Mouse (Mus musculus) left cerebral cortex, adult 2 months (tissue): ENCODE measurements around the gene Btg2. TPM values are rescaled to one million over a fixed set of nuclear protein-coding genes. Genes with fewer than 3 reads are reported as not detected.

ENCODE experiments used
- DNase-seq, 2 experiments: peaks; one replicate each; pipeline ENCODE4 v3.0.0; 2021 to 2022; ENCODE audit warnings: low spot score in 2 of 2, mixed read lengths in 1 of 2; ENCODE audit errors: extremely low spot score in 1 of 2
- H3K27ac ChIP-seq: fragments of 200-600 bp; 2 replicates; pipeline ENCODE4 v1.8.1; 2022
- H3K4me3 ChIP-seq: fragments of 200-600 bp; 2 replicates; pipeline ENCODE4 v1.8.1; 2022
- CTCF ChIP-seq: fragments of 200-600 bp; IDR thresholded peaks from 2 replicates; pipeline ENCODE4 v1.8.1; 2022; ENCODE audit warnings: antibody characterized with exemption, mild to moderate bottlenecking, moderate library complexity
- intact Hi-C: fragments of 180-260 bp; cut with DNase I; formaldehyde crosslinking; loops from one replicate; pipeline ENCODE4 v1.15.1; 2025
- total RNA-seq, 2 experiments: library from RNA; stranded (reverse); gene quantifications; 2 replicates each; pipeline ENCODE4 v1.2.3; 2021

The Btg2 gene
- total RNA-seq, 2 experiments from 2014 or later = 26.2 to 28.3 TPM

GRCm38 (mm10) chr1:134073658-134074057 is 5.3 kb downstream of the Btg2 start:
- intact Hi-C loops = no loop called here
- no peak for DNase-seq
- Histone ChIP-seq H3K4me3 (no peak overlapping the region), H3K27ac (no peak overlapping the region)
- no peak for TF ChIP-seq CTCF

DNA sequence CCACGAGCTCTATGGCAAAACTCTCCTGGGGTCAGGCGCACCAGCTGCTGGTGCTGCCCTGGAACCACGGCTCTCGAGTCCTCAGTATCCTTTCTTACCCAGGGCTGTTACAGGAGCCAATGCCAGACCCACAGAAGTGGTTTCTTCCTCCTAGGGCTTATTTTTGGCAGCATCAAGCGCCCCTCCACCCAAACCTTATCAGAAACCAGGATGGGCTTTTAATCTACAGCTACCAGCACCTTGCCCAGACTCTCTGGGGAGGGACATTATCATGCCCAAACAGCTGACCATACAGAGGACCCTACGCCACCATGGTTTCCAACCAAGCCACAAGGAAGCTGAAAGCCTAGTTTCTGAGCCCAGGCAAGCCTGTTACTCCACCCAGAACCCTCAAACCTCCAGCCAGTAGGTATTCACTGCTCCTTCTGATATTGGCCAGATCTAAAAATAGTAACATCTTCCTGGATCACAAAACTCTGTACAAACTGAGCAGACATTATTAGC is 5.8 kb downstream of the Btg2 start:
- H3K27ac ChIP-seq = no peak overlapping the region
- H3K4me3 ChIP-seq = no peak overlapping the region
- no peak for TF ChIP-seq CTCF
- no peak for DNase-seq
- intact Hi-C loops = no loop called here

- Histone ChIP-seq H3K4me3 (no peak overlapping the region), H3K27ac (no peak overlapping the region)
- DNase-seq = no peak
- intact Hi-C loops = no loop called here
- no peak for TF ChIP-seq CTCF
Measured at GRCm38 (mm10) chr1:134071411-134072018, 7.4 kb downstream of the Btg2 start.

DNA sequence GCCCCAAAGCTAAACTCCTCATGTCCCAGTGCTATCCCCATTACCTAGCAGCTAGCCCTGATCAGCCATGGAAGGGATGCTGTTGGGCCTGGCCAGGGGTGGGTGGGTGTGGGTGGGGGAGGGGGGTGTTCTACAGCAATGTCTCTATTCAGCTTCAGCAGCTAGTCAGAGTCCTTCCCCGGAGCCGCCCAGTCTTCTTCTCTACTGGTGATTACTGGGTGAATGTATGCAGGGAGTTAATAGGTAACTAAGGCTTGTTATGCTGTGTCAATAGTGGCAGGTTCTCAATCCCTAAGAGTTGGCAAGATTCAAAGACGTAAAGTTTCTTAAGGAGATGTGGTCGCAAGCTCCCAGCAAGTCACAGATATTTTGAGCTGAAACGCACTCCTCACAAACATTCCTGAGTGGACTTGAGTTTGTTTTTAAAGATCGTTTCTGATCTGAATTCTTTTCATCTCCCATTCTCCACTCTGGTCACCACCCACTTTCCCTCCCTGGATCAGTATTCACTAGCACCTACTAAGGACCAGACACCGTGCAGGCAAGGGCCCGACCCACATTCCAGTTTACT is 8.7 kb downstream of the Btg2 start:
- intact Hi-C loops = no loop called here
- no peak overlapping the region for H3K27ac ChIP-seq
- H3K4me3 ChIP-seq = no peak overlapping the region
- no peak for TF ChIP-seq CTCF
- no peak for DNase-seq

- intact Hi-C loops = no loop called here
- no peak overlapping the region for H3K4me3 ChIP-seq
- DNase-seq = no peak
- no peak for TF ChIP-seq CTCF
- H3K27ac ChIP-seq = no peak overlapping the region
Measured at GRCm38 (mm10) chr1:134067143-134067619, 11.7 kb downstream of the Btg2 start.

DNA sequence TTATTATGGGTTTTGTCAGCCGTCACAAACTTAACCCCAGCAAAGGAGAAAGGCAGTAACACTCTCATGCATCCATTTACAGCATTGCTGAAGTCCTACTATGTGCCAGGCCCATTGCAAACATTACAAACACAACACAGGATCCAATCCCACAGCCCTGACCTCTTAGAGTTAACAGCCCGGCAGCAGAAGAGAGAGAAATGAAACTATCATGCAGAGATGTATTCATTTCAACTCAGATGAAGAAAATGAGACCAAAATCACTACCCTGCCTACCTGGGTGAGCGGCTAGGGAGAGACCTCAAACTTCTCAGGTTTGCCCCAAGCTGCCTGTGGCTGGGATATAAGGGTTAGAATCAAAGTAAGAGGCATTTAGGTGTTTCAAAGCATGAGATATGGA is 12.4 kb downstream of the Btg2 start:
- no peak for DNase-seq
- intact Hi-C loops = no loop called here
- no peak overlapping the region for H3K4me3 ChIP-seq
- no peak overlapping the region for H3K27ac ChIP-seq
- no peak for TF ChIP-seq CTCF

DNA sequence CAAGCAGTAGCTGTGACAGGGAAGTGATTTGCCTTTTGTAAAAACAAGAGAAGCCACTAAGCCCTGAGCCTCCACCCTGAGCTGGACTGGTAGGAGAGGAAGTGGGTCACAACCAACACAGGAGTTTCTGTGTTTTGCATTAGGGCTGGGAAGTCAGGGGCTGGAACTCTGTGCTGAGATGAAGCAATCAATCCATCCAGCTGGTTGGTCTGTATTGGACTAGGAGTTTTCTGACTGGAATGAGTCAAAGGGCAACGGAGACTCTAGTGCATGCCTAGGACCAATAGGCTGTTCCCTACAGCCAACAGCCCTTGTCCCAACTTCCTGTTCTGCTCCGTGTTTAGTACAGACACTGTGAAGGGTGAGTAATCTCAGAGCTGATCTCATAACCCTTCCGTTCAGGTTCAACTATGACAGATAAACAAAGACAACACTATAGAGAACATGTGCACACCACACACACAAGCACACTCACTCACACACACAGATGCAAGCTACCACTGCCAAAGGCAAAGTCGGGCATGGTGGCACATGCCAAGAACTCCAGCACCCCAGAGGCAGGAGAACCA is 13.6 kb downstream of the Btg2 start:
- intact Hi-C loops = no loop called here
- no peak for DNase-seq
- TF ChIP-seq CTCF = no peak
- H3K27ac ChIP-seq = peak overlapping the region; percentile 12; the same call in 1 of the 2 replicates
- no peak overlapping the region for H3K4me3 ChIP-seq

DNA sequence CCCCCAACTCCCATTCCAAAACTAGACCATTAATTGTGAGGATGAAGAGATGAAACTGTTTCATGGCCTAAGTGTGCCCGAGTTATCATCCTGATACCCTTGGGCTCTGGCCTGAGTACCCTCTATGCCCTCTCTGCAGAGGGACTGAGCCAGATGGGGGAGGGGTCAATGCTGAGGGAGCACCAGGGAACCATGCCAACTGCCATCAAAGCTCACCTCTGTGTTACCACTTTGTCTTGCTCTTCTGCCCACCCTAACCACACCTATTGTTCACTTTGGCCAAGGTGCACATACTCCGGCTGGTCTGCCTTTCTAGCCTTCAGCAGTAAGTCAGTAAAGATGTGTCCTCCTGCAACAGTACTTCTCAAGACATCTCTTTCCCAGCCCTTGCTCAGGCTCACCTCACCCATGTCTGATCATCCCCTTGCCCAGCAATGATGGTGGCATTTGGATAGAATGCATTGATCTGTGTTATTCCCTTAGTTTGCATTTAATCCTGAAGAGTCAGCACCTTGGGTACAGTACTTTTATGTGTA is 14.6 kb downstream of the Btg2 start:
- DNase-seq = no peak
- intact Hi-C loops = no loop called here
- H3K4me3 ChIP-seq = no peak overlapping the region
- TF ChIP-seq CTCF = no peak
- H3K27ac ChIP-seq = peak overlapping the region; percentile 79

- DNase-seq = no peak
- intact Hi-C loops = loop anchor here (1.0 kb wide), 1 partner anchor 15 kb away; no protein-coding TSS in a partner anchor
- H3K27ac ChIP-seq = peak overlapping the region; percentile 79
- H3K4me3 ChIP-seq = no peak overlapping the region
- no peak for TF ChIP-seq CTCF
Measured at GRCm38 (mm10) chr1:134063773-134064125, 15.2 kb downstream of the Btg2 start.

DNA sequence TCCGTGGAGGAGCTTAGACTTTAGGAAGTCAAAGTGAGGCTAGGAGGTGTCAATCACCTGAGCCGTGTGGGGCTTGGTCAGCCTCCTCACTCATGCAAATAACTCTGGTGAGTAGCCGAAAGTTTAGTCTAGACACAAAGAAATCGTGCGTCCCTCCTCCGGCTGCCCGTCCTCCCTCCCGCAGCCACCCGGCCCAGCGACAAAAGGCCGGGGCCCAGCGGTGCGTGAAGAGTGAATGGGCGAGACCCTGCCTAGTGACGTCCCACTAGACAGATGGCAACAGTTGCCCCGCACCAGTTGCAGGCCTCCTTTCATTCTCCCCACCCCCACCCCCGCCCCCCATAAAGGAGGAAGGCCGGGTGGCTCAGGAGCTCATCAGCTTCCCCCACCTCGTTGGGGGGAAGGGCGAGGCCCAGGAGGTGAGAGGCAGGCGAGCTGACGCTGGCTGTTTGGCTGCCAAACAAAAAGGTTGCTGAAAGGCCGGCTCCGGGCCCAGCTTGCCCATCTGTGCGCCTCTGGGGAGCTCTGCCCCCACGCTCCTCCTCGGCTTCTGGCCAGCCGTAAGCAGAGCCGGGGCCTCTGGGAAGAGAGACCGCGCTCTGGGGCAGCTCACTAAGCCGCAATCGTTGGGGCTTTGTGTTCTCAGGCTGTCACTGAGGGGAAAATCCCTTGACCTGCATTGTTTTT is 15.7 kb downstream of the Btg2 start:
- TF ChIP-seq CTCF = no peak
- intact Hi-C loops = loop anchor here (1.0 kb wide), 1 partner anchor 15 kb away; no protein-coding TSS in a partner anchor
- H3K4me3 ChIP-seq = 0 out of 2 replicates have a peak overlapping the region, but pooled peaks have one; percentile 1
- peak; percentile 58 to 60 for DNase-seq
- H3K27ac ChIP-seq = peak overlapping the region; percentile 79

DNA sequence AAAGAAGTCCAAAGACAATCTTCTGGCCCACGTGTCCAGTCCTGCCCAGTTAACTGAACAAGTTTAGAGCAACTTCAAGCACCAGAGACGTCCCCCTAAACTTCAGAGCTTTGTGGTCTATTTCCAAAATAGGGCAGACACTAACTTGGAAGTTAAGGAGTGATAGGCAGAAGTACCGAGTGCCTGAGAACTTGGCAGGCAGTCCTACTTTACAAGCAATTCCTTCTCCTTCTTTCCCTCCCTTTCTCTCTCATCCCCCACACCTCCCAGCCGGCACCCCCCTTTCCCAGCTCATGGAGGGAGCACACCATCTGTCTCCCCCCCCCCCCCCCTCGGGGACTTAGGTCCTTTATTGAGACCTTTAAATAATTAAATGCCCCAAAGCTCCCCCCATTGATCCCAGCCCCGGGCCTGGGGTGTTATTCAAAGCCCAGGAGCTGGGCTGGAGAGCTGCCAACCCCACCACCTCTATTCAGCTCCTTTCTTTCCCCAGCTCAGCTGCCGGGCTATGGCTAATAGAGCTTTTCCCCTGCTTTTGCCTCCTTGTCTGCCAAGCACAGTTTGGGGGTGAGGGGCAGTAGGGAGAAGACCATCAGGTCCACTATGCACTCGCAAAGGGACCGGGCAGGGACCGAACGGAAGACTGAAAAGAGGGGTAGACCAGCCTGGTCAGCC is 16.4 kb downstream of the Btg2 start:
- DNase-seq = peak in 1 of 2 experiments; percentile 49
- intact Hi-C loops = loop anchor here (1.0 kb wide), 2 partner anchors 16 to 34 kb away; no protein-coding TSS in a partner anchor
- H3K4me3 ChIP-seq = 0 out of 2 replicates have a peak overlapping the region, but pooled peaks have one; percentile 1
- peak overlapping the region; percentile 79 for H3K27ac ChIP-seq
- TF ChIP-seq CTCF = no peak
